ENCODE assay signal across 17 mouse cellular contexts in the genomic region with DNA sequence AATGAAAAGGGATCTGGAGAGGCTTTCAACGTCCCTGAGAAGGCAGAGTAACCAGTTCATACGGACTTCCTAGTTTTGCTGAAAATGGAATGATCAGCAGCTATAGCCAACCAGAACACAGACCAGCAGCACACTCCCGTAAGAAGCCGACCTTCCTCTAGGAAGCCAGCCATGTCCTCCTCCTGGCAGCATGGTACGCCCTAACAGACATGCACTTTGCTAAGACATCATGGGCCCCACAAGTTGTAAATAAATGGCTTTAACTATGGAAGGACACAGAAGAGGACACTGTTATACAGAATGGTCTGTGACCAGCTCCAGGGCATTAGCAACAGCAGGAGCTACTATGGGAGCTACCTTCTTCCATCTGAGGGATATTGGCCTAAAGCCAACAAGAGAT.
A peak's percentile ranks its signal among the peaks of the same experiment; 100 is the strongest.
DNase-seq lines count a peak whose midpoint lies in the region; ATAC-seq and TF ChIP-seq lines count a peak whose summit lies in the region.
"Had no signal": no experiment of that assay in that cellular context is flagged by ENCODE, and none has a peak within 500 bp of the region (broad histone marks: within the 10 kb centered on the region; RNA-seq: fewer than 3 reads in every experiment).

No protein-coding gene starts in this region.

- intact Hi-C loops in heart, postnatal 25 days (cut with DNase I): loop anchor here (2.0 kb wide), 1 partner anchor 44 kb away; no protein-coding TSS in a partner anchor

- no peak overlapping the region for H3K4me2 ChIP-seq in hindbrain, embryonic 13.5 days
- no peak overlapping the region for H3K4me2 ChIP-seq in hindbrain, embryonic 12.5 days (replicated peaks)
- H3K4me2 ChIP-seq: embryonic facial prominence, embryonic 15.5 days; intestine, embryonic 15.5 days; limb, embryonic 12.5 days; liver, embryonic 12.5 days; midbrain, embryonic 15.5 days; stomach, embryonic 15.5 days had no signal

- TF ChIP-seq POLR2A in bone marrow macrophage, adult 2 months (IDR thresholded peaks at IDR 0.05; ENCODE audit: borderline replicate concordance, low read depth, low read length): no peak

- peaks cover 57% of the 10 kb centered on the region for H3K4me1 ChIP-seq in hindbrain, embryonic 13.5 days (replicated peaks)
- H3K4me1 ChIP-seq in hindbrain, embryonic 12.5 days: peaks cover 42% of the 10 kb centered on the region
- H3K4me1 ChIP-seq in bone marrow macrophage, adult 2 months (ENCODE audit: control insufficient read depth, insufficient read depth, low read length): peaks cover 49% of the 10 kb centered on the region

- H3K9me3 ChIP-seq in hindbrain, embryonic 13.5 days: no peaks in the 10 kb centered on the region
- H3K9me3 ChIP-seq in hindbrain, embryonic 12.5 days (replicated peaks): no peaks in the 10 kb centered on the region
- H3K9me3 ChIP-seq: embryonic facial prominence, embryonic 15.5 days; intestine, embryonic 15.5 days; limb, embryonic 12.5 days; liver, embryonic 12.5 days; midbrain, embryonic 15.5 days; stomach, embryonic 15.5 days had no signal

- ATAC-seq in hindbrain, embryonic 13.5 days (ENCODE audit: low FRiP score): no peak
- ATAC-seq in hindbrain, embryonic 12.5 days (ENCODE audit: low FRiP score): no peak
- ATAC-seq: intestine, embryonic 15.5 days; liver, embryonic 12.5 days; midbrain, embryonic 15.5 days; Patski had no signal

- peaks cover 4% of the 10 kb centered on the region; the same call in 1 of the 2 replicates for H3K27me3 ChIP-seq in hindbrain, embryonic 13.5 days
- H3K27me3 ChIP-seq in hindbrain, embryonic 12.5 days: no peaks in the 10 kb centered on the region
- H3K27me3 ChIP-seq: embryonic facial prominence, embryonic 15.5 days; intestine, embryonic 15.5 days; limb, embryonic 12.5 days; midbrain, embryonic 15.5 days; Patski; stomach, embryonic 15.5 days had no signal

- H3K4me3 ChIP-seq in hindbrain, embryonic 13.5 days: no peak overlapping the region
- H3K4me3 ChIP-seq in hindbrain, embryonic 12.5 days: no peak overlapping the region
- H3K4me3 ChIP-seq in bone marrow macrophage, adult 2 months (ENCODE audit: insufficient read depth, low read length): no peak overlapping the region
- H3K4me3 ChIP-seq: embryonic facial prominence, embryonic 15.5 days; intestine, embryonic 15.5 days; limb, embryonic 12.5 days; liver, embryonic 12.5 days; midbrain, embryonic 15.5 days; myocyte; stomach, embryonic 15.5 days had no signal

- H3K9ac ChIP-seq in hindbrain, embryonic 13.5 days: no peak overlapping the region
- no peak overlapping the region for H3K9ac ChIP-seq in hindbrain, embryonic 12.5 days
- H3K9ac ChIP-seq: embryonic facial prominence, embryonic 15.5 days; intestine, embryonic 15.5 days; limb, embryonic 12.5 days; liver, embryonic 12.5 days; midbrain, embryonic 15.5 days; stomach, embryonic 15.5 days had no signal

- peak overlapping the region; percentile 87 for H3K27ac ChIP-seq in hindbrain, embryonic 13.5 days
- no peak overlapping the region for H3K27ac ChIP-seq in hindbrain, embryonic 12.5 days
- peak overlapping the region; percentile 49 for H3K27ac ChIP-seq in bone marrow macrophage, adult 2 months (ENCODE audit: insufficient read depth, low read depth, low read length)
- H3K27ac ChIP-seq: embryonic facial prominence, embryonic 15.5 days; intestine, embryonic 15.5 days; limb, embryonic 12.5 days; liver, embryonic 12.5 days; stomach, embryonic 15.5 days had no signal

- H3K36me3 ChIP-seq in hindbrain, embryonic 13.5 days: no peaks in the 10 kb centered on the region
- no peaks in the 10 kb centered on the region for H3K36me3 ChIP-seq in hindbrain, embryonic 12.5 days
- H3K36me3 ChIP-seq: embryonic facial prominence, embryonic 15.5 days; intestine, embryonic 15.5 days; limb, embryonic 12.5 days; liver, embryonic 12.5 days; midbrain, embryonic 15.5 days; stomach, embryonic 15.5 days had no signal

- DNase-seq in heart, adult 11 months: peak; percentile 90
- DNase-seq in heart, postnatal 25 days (ENCODE audit: low spot score): no peak
- DNase-seq in cerebellum, adult 9-11 months: peak; percentile 38
- DNase-seq in adipocyte (ENCODE audit: low spot score): no peak
- DNase-seq: gastrocnemius, postnatal 25 days; right cerebral cortex, postnatal 25 days had no signal

- no peak for TF ChIP-seq CTCF in bone marrow macrophage, adult 2 months (IDR thresholded peaks at IDR 0.05; ENCODE audit: low read depth, low read length)

- 88% methylated on average over 5 of the region's 5 CpGs for WGBS in hindbrain, embryonic 13.5 days
- 82% methylated on average over 5 of the region's 5 CpGs for WGBS in hindbrain, embryonic 12.5 days

Comparison
In these comparisons a context has a peak if more than half of its experiments do, and no peak if none do; other contexts are left out.
1. DNase-seq: peak in heart, adult 11 months (single experiment) and cerebellum, adult 9-11 months (single experiment); none in heart, postnatal 25 days (single experiment) and adipocyte (single experiment).